Mouse (Mus musculus) forebrain, embryonic 16.5 days (tissue): ENCODE results near the gene Elmsan1. TPM values are rescaled to one million over a fixed set of nuclear protein-coding genes. Genes with fewer than 3 reads are reported as not detected.

Source experiments
- ATAC-seq: fragments of 200-750 bp; cut with Nextera tagmentation; 2 replicates; pipeline ENCODE4 v1.8.0; 2017; ENCODE audit warnings: mild to moderate bottlenecking, moderate library complexity
- H3K27ac ChIP-seq: fragments of 300-500 bp; sonication (generic); 2 replicates; pipeline ENCODE4 v1.5.1; 2014; ENCODE audit warnings: low read length, control low read depth
- H3K27me3 ChIP-seq: fragments of 300-500 bp; sonication (generic); replicated peaks from 2 replicates; pipeline ENCODE4 v1.6.1; 2014; ENCODE audit warnings: low read length; ENCODE audit not compliant: control insufficient read depth, insufficient read depth
- H3K36me3 ChIP-seq: fragments of 300-500 bp; sonication (generic); 2 replicates; pipeline ENCODE4 v1.6.1; 2014; ENCODE audit not compliant: control insufficient read depth, insufficient read depth
- H3K4me1 ChIP-seq: fragments of 300-500 bp; sonication (generic); replicated peaks from 2 replicates; pipeline ENCODE4 v1.6.1; 2014; ENCODE audit warnings: low read length; ENCODE audit not compliant: control insufficient read depth, insufficient read depth
- H3K4me2 ChIP-seq: fragments of 300-500 bp; sonication (generic); 2 replicates; pipeline ENCODE4 v1.6.1; 2014; ENCODE audit warnings: mild to moderate bottlenecking, low read length, control low read depth
- H3K4me3 ChIP-seq: fragments of 300-500 bp; sonication (generic); replicated peaks from 2 replicates; pipeline ENCODE4 v1.5.1; 2014; ENCODE audit warnings: mild to moderate bottlenecking, low read length, control low read depth
- H3K9ac ChIP-seq: fragments of 300-500 bp; sonication (generic); replicated peaks from 2 replicates; pipeline ENCODE4 v1.6.1; 2014; ENCODE audit warnings: low read depth, low read length, control low read depth
- H3K9me3 ChIP-seq: fragments of 300-500 bp; sonication (generic); 2 replicates; pipeline ENCODE4 v1.6.1; 2016; ENCODE audit warnings: low read length; ENCODE audit not compliant: control insufficient read depth
- WGBS: fragments of 180-500 bp; shearing (Covaris S2); extraction: QIAGEN DNeasy Blood & Tissue Kit; methylation state at CpG from one replicate; pipeline ENCODE4 v1.1.7; 2014; 5-methylcytosine and 5-hydroxymethylcytosine counted together
- polyA plus RNA-seq: library from polyadenylated mRNA; unstranded; fragments of >200 nt; fragmentation: Nextera tagmentation; extraction: Ambion mirVana; gene quantifications from 2 replicates; pipeline ENCODE4 v1.2.1, GENCODE M21; 2015

The Elmsan1 gene
- polyA plus RNA-seq, 1 experiment from 2014 or later, result 3.8 TPM

GRCm38 (mm10) chr12:84180701-84181435, 37.8 kb downstream of the Elmsan1 start:
- no peak overlapping the region for H3K4me3 ChIP-seq
- no peak overlapping the region for H3K4me2 ChIP-seq
- H3K4me1 ChIP-seq, result peaks cover 41% of the 10 kb centered on the region
- H3K9ac ChIP-seq, result 0 out of 2 replicates have a peak overlapping the region, but pooled peaks have one; percentile 1
- no peaks in the 10 kb centered on the region for H3K36me3 ChIP-seq
- ATAC-seq, result peak; percentile 84
- peak overlapping the region; percentile 25 for H3K27ac ChIP-seq
- 26% methylated on average over 8 of the region's 8 CpGs for WGBS
- H3K27me3 ChIP-seq, result no peaks in the 10 kb centered on the region
- H3K9me3 ChIP-seq, result no peaks in the 10 kb centered on the region

GRCm38 (mm10) chr12:84180090-84180489, 38.6 kb downstream of the Elmsan1 start:
- H3K9me3 ChIP-seq, result no peaks in the 10 kb centered on the region
- H3K27me3 ChIP-seq, result no peaks in the 10 kb centered on the region
- no peak for ATAC-seq
- H3K9ac ChIP-seq, result no peak overlapping the region
- H3K4me2 ChIP-seq, result no peak overlapping the region
- WGBS, result 34% methylated on average over 3 of the region's 3 CpGs
- no peak overlapping the region for H3K4me3 ChIP-seq
- no peak overlapping the region for H3K27ac ChIP-seq
- peaks cover 48% of the 10 kb centered on the region for H3K4me1 ChIP-seq
- H3K36me3 ChIP-seq, result no peaks in the 10 kb centered on the region

DNA sequence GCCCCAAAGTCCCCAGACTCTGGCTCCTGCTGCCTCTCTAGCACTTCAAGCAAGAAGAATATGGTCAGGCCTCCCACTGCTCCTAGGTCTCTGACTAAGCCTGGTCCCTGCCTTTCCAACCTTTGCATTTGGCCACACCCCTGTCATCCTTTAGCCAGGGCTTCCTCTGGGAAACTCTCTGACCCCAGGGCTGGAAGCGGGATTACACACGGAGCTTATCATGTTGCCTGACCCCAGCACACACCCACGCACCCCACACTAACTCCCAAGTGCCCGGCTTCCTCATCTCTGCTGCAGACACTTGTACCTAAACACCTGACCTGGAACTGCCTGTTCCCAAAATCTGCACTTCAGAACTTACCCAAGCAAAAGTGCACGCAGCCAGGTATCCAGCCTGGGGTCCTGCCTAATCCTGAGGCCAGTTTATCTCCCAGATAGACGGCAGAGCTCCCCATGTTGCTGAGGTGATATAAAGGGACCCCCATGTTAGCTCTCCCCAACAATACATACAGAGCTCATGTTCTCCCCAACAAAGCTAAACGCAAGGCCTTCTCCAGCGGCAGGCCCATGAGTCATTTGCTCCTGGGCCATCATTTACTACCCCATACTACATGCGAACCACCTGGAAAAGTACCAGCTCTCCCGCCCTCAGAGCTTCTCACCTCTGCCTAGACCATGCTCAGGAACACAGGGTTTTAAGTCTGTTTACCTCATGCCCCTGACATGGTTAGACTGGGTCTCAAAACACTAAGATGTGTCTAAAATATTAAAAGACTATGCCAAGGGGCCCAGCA, 39.8 kb downstream of the Elmsan1 start:
- peaks cover 48% of the 10 kb centered on the region for H3K4me1 ChIP-seq
- no peaks in the 10 kb centered on the region for H3K36me3 ChIP-seq
- no peak overlapping the region for H3K27ac ChIP-seq
- H3K4me3 ChIP-seq, result no peak overlapping the region
- no peaks in the 10 kb centered on the region for H3K27me3 ChIP-seq
- no peak for ATAC-seq
- no peaks in the 10 kb centered on the region for H3K9me3 ChIP-seq
- no peak overlapping the region for H3K9ac ChIP-seq
- H3K4me2 ChIP-seq, result no peak overlapping the region
- 73% methylated on average over 10 of the region's 10 CpGs for WGBS

DNA sequence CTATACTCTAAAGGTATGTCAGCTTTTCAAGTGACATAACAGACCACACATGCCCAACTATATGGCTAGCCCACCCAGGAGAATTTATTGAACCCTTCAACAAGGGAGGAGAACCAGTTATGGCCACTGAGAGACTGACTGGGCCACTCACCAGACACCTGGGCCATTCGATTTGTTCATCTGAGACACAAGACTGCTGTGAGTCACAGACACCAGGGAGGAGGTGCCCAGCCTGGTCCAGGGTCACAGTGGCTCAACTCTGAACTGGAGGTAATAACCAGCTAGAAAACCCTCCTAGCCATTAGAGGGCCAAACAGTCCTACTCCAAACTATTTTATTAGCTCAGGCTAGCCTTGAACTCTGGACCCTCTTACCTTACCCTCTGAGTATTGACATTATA, 40.6 kb downstream of the Elmsan1 start:
- no peaks in the 10 kb centered on the region for H3K27me3 ChIP-seq
- 74% methylated on average over 1 of the region's 1 CpGs for WGBS
- H3K9me3 ChIP-seq, result no peaks in the 10 kb centered on the region
- H3K27ac ChIP-seq, result no peak overlapping the region
- peaks cover 48% of the 10 kb centered on the region for H3K4me1 ChIP-seq
- H3K4me2 ChIP-seq, result no peak overlapping the region
- ATAC-seq, result no peak
- H3K36me3 ChIP-seq, result 0 out of 2 replicates have a peak, but pooled peaks cover 3% of the 10 kb centered on the region
- H3K9ac ChIP-seq, result no peak overlapping the region
- no peak overlapping the region for H3K4me3 ChIP-seq

DNA sequence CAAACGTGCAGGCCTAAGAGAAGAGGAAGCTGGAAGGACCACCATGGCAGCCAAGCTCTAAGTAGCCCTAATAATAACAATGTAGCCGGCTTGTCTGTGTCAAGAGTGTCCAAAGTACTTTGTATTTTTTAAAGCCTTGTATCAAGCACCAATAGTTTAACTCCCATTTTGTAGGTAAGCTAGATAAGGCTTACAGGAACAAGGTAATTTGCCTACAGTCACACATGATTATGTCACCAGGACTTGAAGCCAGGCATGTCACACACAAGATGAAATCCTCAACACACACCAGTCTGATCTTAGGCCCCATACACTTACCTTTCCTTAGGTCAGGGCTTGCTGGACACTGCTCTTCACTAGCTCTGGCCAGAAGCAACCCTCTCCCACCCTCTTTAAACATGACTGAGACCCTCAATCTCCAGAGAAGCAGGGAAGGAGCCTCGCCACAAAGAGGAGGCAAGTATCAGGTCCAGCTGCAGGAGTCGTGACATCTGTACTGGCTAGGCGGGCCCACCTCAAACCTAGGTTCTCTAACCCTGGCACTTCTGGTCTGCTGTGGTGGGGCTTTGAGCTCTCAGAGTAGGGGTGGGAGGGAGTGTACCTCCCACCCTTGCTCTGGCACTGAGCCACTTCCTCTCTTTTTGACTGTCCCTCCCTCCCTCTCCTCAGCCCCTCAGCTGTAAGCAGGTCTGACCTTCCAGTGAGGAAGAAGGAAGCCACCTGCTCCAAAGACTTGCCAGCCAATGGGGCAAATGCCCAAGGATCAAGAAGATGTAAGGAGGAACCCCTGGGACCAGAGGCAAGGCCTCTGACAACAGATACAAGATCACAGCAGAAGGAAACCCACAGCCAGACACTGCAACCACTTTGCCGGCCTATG, 41.6 kb downstream of the Elmsan1 start:
- 45% methylated on average over 6 of the region's 6 CpGs for WGBS
- Histone ChIP-seq H3K4me2 (no peak overlapping the region), H3K27me3 (no peaks in the 10 kb centered on the region), H3K4me1 (peaks cover 48% of the 10 kb centered on the region), H3K36me3 (0 out of 2 replicates have a peak, but pooled peaks cover 3% of the 10 kb centered on the region), H3K4me3 (no peak overlapping the region), H3K9ac (no peak overlapping the region; the same call in 1 of the 2 replicates), H3K27ac (peak overlapping the region; percentile 95), H3K9me3 (no peaks in the 10 kb centered on the region)
- no peak for ATAC-seq

DNA sequence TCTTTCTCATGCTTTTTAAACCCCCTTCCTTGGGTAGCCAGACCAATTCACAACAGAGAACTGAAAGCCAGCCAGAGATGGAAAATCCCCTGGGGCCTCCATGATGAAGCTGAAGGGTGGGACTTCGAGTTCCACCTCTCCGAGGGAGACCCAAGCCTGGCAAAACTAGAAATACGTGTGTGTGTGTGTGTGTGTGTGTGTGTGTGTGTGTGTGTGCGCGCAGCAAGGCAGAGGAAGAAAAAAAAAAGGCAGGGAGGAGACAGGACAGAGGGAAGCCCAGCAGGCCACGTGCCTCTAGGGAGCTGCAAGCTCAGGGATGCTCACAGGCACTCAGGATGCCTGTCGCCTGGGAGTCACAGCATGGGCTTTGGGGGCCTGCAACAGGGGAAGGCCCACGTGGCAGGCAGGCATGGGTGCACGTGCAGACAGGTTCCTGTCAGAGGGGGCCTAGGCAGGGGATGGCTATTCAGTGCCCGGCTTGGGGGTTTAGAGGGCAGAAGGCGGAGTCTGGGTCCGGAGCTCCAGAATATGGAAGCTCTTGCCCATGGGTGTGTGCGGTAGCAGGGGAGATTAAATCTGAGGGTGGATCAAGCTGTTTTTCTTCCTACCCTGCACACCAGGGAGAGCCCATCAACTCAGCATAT, 42.4 kb downstream of the Elmsan1 start:
- Histone ChIP-seq H3K4me2 (peak overlapping the region; percentile 71), H3K9ac (peak overlapping the region; percentile 78), H3K27ac (peak overlapping the region; percentile 95), H3K36me3 (0 out of 2 replicates have a peak, but pooled peaks cover 3% of the 10 kb centered on the region), H3K27me3 (no peaks in the 10 kb centered on the region), H3K4me1 (peaks cover 39% of the 10 kb centered on the region), H3K9me3 (no peaks in the 10 kb centered on the region), H3K4me3 (peak overlapping the region; percentile 51)
- ATAC-seq, result peak; percentile 39
- 6% methylated on average over 11 of the region's 13 CpGs for WGBS

DNA sequence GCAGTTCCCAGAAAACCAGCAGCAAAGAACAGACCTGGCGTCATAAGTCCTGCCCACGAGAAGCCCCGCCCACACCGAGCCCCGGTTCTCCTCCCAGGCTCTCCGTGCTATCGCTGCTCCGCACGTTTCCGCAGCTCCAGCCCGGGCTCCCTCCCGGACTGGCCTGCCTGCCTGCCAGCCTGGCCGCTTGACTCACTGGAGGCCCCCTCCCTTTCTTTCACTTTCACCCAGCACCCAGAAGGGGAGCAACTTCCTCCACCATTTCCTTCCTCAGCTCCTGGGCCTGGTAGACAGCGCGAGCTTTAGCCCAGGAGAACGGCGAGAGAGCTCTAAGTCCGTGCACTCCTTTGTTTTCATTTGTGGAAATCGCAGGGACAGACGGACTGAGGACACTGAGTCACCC, 43.0 kb downstream of the Elmsan1 start:
- Histone ChIP-seq H3K4me1 (peaks cover 34% of the 10 kb centered on the region), H3K4me2 (peak overlapping the region; percentile 71), H3K36me3 (0 out of 2 replicates have a peak, but pooled peaks cover 3% of the 10 kb centered on the region), H3K9me3 (no peaks in the 10 kb centered on the region), H3K4me3 (peak overlapping the region; percentile 51), H3K9ac (peak overlapping the region; percentile 78), H3K27me3 (no peaks in the 10 kb centered on the region), H3K27ac (peak overlapping the region; percentile 95)
- WGBS, result under 1% methylated on average over 20 of the region's 20 CpGs
- ATAC-seq, result peak; percentile 90

DNA sequence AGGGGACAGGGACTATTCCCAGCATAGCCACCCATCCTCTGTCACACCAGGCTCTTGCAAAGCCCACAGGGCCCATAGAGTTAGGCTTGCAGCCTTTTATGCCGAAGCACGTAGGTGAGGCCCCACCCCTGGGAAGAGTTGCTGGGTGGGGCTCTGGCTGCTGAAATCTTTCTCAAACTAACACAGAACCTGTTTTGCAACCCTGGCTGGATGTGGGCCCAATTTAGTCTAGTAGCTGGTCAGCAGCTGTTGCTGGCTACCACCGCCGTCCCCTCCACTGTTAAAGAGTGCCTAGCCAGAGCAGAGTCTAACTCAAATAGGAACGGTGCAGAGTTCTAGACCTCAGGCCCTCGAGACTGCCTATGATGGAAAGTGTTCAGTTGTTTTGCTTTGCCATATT, 43.8 kb downstream of the Elmsan1 start:
- no peak overlapping the region for H3K27ac ChIP-seq
- no peak for ATAC-seq
- H3K9ac ChIP-seq, result no peak overlapping the region
- 81% methylated on average over 6 of the region's 6 CpGs for WGBS
- no peaks in the 10 kb centered on the region for H3K9me3 ChIP-seq
- H3K27me3 ChIP-seq, result no peaks in the 10 kb centered on the region
- no peak overlapping the region for H3K4me2 ChIP-seq
- no peak overlapping the region for H3K4me3 ChIP-seq
- H3K36me3 ChIP-seq, result 0 out of 2 replicates have a peak, but pooled peaks cover 3% of the 10 kb centered on the region
- peaks cover 26% of the 10 kb centered on the region for H3K4me1 ChIP-seq
